Mouse (Mus musculus): ENCODE results near the gene Map6. TPM values are rescaled to one million over a fixed set of nuclear protein-coding genes. Genes with fewer than 3 reads are reported as not detected.
A peak's percentile ranks its signal among the peaks of the same experiment; 100 is the strongest.

Gene Map6
- polyA plus RNA-seq, 1 experiment from 2014 or later: 2.3 TPM

DNA sequence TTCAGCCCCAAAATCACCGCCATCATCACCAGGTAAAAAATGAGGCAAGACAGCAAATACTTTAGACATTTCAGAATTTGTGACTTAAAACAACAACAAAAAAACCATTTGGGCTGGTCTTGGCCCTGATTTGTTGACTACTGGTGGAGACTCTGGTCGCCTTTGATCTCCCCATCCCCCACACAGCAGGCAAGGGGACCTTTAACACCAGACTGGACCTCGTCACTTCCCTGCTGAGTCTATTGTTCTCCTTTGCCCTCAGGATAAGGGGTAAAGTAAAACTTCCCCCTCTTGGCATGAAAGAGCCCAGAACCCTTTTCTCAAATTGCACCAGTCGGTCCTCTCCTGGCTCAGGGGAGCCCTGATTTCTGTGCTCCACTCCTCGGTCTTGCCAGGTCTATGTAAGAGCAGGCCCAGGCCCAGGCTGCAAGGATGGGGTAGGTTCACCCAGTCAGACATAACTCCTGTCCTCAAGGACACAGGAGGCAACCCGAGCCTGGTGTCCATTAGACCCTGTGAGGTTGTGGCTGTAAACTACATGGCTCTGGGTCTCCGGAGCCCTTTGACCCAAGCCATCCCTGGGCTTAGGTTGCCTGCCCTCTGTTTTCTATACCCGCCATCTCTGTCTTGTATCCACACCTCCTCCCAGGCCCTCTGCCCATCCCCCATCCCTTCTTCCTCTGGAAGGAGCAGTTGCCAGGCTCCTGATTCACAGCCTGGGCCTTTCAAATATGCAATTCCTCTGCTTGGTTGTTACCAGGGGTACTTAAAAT is 30.2 kb upstream of the Map6 start:
- Histone ChIP-seq H3K27me3 (ENCODE audit: insufficient read depth, poor library complexity, severe bottlenecking) (peaks cover 18% of the 10 kb centered on the region; the same call in 1 of the 2 replicates), H3K4me1 (peaks cover 21% of the 10 kb centered on the region), H3K9me3 (no peaks in the 10 kb centered on the region), H3K4me3 (0 out of 2 replicates have a peak overlapping the region, but pooled peaks have one; percentile 55), H3K36me3 (no peaks in the 10 kb centered on the region), H3K27ac (peak overlapping the region; percentile 79)
- no peak for DNase-seq (ENCODE audit: low spot score)
- 25% methylated on average over 8 of the region's 8 CpGs for WGBS

GRCm38 (mm10) chr7:99238417-99238816 is 28.8 kb upstream of the Map6 start, which contains the start of gene Mogat2:
Gene Mogat2, minus strand, starts transcription at chr7:99238619.
- Histone ChIP-seq H3K4me3 (peak within 1 kb of the TSS; percentile 55), H3K27me3 (ENCODE audit: insufficient read depth, poor library complexity, severe bottlenecking) (peaks cover 18% of the 10 kb centered on the region; the same call in 1 of the 2 replicates), H3K9me3 (no peaks in the 10 kb centered on the region), H3K27ac (peak within 1 kb of the TSS; percentile 79), H3K4me1 (peaks cover 21% of the 10 kb centered on the region), H3K36me3 (no peaks in the 10 kb centered on the region)
- 2% methylated on average over 13 of the region's 13 CpGs for WGBS
- DNase-seq (ENCODE audit: low spot score): no peak

DNA sequence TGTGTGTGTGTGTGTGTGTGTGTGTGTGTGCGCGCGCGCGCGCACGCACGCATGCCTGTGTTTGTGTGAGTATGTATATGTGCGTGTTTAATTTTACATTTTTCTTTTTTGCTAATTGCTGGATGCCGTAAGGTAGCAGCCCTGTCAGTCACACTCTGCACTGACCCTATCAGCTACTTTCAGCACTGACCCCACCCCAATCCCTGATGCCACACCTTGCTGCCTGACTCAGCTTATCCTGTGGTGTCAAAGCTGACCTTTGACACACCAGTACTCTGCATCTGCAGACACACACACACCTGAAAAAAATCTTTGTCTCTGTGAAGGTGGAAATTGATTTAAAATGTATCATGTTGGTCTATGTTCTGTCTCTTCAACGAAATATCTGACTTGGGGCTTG is 25.1 kb upstream of the Map6 start:
- H3K4me3 ChIP-seq: no peak overlapping the region
- 94% methylated on average over 11 of the region's 11 CpGs for WGBS
- H3K27me3 ChIP-seq (ENCODE audit: insufficient read depth, poor library complexity, severe bottlenecking): peaks cover 18% of the 10 kb centered on the region; the same call in 1 of the 2 replicates

GRCm38 (mm10) chr7:99248157-99248742 is 19.0 kb upstream of the Map6 start:
- Histone ChIP-seq H3K27me3 (ENCODE audit: insufficient read depth, poor library complexity, severe bottlenecking) (peaks cover 40% of the 10 kb centered on the region), H3K27ac (no peak overlapping the region), H3K4me3 (no peak overlapping the region), H3K36me3 (no peaks in the 10 kb centered on the region), H3K4me1 (0 out of 2 replicates have a peak, but pooled peaks cover 8% of the 10 kb centered on the region), H3K9me3 (no peaks in the 10 kb centered on the region)
- no peak for DNase-seq (ENCODE audit: low spot score)
- WGBS: 38% methylated on average over 5 of the region's 5 CpGs

More for the DNA sequence above, 25.1 kb upstream of the Map6 start:
- no peaks in the 10 kb centered on the region for H3K9me3 ChIP-seq
- no peaks in the 10 kb centered on the region for H3K36me3 ChIP-seq
- H3K4me1 ChIP-seq: peaks cover 17% of the 10 kb centered on the region
- no peak overlapping the region for H3K27ac ChIP-seq
- no peak for DNase-seq (ENCODE audit: low spot score)

- Histone ChIP-seq H3K4me3 (peak overlapping the region; percentile 60), H3K9me3 (no peaks in the 10 kb centered on the region), H3K27ac (peak overlapping the region; percentile 63), H3K27me3 (ENCODE audit: insufficient read depth, poor library complexity, severe bottlenecking) (peaks cover 40% of the 10 kb centered on the region), H3K36me3 (no peaks in the 10 kb centered on the region), H3K4me1 (0 out of 2 replicates have a peak, but pooled peaks cover 8% of the 10 kb centered on the region)
- 1% methylated on average over 44 of the region's 44 CpGs for WGBS
- DNase-seq (ENCODE audit: low spot score): no peak
Measured at GRCm38 (mm10) chr7:99248906-99249581, 18.2 kb upstream of the Map6 start.

GRCm38 (mm10) chr7:99249582-99249911 is 17.7 kb upstream of the Map6 start:
- Histone ChIP-seq H3K36me3 (no peaks in the 10 kb centered on the region), H3K27me3 (ENCODE audit: insufficient read depth, poor library complexity, severe bottlenecking) (peaks cover 40% of the 10 kb centered on the region), H3K9me3 (no peaks in the 10 kb centered on the region), H3K4me1 (0 out of 2 replicates have a peak, but pooled peaks cover 9% of the 10 kb centered on the region), H3K27ac (no peak overlapping the region), H3K4me3 (peak overlapping the region; percentile 60)
- no peak for DNase-seq (ENCODE audit: low spot score)
- 1% methylated on average over 10 of the region's 10 CpGs for WGBS

DNA sequence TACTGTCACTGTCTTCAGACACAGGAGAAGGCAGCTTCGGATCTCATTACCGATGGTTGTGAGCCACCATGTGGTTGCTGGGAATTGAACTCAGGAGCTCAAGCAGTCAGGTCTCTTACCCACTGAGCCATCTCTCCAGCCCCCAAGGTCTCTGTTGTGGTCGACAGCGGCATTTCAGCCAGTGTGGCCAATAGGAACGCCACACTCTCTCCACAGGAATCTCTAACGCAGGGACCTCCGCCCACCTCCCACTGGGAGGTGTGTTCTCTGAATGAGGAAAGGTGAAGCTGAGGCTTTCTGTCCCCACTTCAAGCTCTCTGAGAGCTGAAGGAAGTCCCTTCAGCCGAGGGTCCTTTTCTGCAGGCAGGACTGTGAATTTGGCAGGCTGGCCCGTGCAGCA is 16.9 kb upstream of the Map6 start:
- Histone ChIP-seq H3K4me3 (no peak overlapping the region), H3K9me3 (no peaks in the 10 kb centered on the region), H3K4me1 (peaks cover 17% of the 10 kb centered on the region), H3K27me3 (ENCODE audit: insufficient read depth, poor library complexity, severe bottlenecking) (peaks cover 40% of the 10 kb centered on the region), H3K36me3 (no peaks in the 10 kb centered on the region), H3K27ac (no peak overlapping the region)
- WGBS: 18% methylated on average over 9 of the region's 9 CpGs
- no peak for DNase-seq (ENCODE audit: low spot score)

GRCm38 (mm10) chr7:99255006-99255405 is 12.2 kb upstream of the Map6 start:
- no peak overlapping the region for H3K4me3 ChIP-seq
- DNase-seq (ENCODE audit: low spot score): no peak
- no peaks in the 10 kb centered on the region for H3K36me3 ChIP-seq
- H3K27ac ChIP-seq: no peak overlapping the region
- peaks cover 22% of the 10 kb centered on the region; the same call in 1 of the 2 replicates for H3K27me3 ChIP-seq (ENCODE audit: insufficient read depth, poor library complexity, severe bottlenecking)
- H3K4me1 ChIP-seq: peaks cover 14% of the 10 kb centered on the region
- no peaks in the 10 kb centered on the region for H3K9me3 ChIP-seq
- WGBS: 50% methylated on average over 7 of the region's 7 CpGs

DNA sequence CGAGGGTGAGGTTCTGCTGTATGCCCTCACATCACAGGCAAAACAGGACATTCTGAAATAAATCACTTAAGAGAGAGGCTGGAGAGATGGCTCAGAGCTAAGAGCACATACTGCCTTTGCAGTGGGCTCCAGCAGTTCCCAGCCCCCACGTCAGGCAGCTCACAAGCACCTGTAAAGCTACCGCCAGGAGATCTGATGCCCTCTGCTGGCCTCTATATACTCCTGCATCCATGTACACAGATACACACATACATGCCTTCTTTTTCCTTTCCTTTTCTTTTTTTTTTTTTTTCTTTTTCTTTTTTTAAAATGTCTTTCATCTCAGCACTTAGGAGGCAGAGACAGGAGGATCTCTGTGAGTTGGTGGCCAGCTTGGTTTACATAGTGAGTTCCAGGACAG is 5.3 kb upstream of the Map6 start:
- H3K9me3 ChIP-seq: no peaks in the 10 kb centered on the region
- no peak for DNase-seq (ENCODE audit: low spot score)
- H3K36me3 ChIP-seq: no peaks in the 10 kb centered on the region
- WGBS: 63% methylated on average over 3 of the region's 3 CpGs
- H3K4me3 ChIP-seq: no peak overlapping the region
- no peaks in the 10 kb centered on the region for H3K4me1 ChIP-seq
- H3K27ac ChIP-seq: no peak overlapping the region
- peaks cover 27% of the 10 kb centered on the region for H3K27me3 ChIP-seq (ENCODE audit: insufficient read depth, poor library complexity, severe bottlenecking)

DNA sequence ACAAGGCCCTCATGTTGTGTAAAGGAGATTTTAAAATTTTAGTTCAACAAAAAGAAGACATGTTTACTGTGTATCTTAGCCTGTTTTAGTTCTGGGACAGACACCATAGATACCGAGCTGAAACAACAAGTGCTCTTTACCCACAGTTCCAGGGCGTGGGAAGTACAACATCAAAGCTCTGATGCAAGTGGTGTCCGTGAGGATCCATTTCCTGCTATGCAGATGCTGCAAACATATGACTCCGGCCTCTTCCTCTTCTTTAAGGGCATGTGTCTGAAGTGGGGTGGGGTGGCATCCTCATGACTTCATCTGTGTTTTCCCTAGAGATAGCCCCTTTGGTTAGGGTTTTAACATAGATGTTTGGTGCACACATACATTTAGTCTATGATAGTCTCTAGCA is 3.7 kb upstream of the Map6 start:
- peaks cover 43% of the 10 kb centered on the region for H3K27me3 ChIP-seq (ENCODE audit: insufficient read depth, poor library complexity, severe bottlenecking)
- WGBS: 56% methylated on average over 4 of the region's 4 CpGs
- H3K4me1 ChIP-seq: peaks cover 16% of the 10 kb centered on the region
- H3K36me3 ChIP-seq: no peaks in the 10 kb centered on the region
- no peak overlapping the region for H3K27ac ChIP-seq
- no peak overlapping the region for H3K4me3 ChIP-seq
- no peak for DNase-seq (ENCODE audit: low spot score)
- H3K9me3 ChIP-seq: no peaks in the 10 kb centered on the region

DNA sequence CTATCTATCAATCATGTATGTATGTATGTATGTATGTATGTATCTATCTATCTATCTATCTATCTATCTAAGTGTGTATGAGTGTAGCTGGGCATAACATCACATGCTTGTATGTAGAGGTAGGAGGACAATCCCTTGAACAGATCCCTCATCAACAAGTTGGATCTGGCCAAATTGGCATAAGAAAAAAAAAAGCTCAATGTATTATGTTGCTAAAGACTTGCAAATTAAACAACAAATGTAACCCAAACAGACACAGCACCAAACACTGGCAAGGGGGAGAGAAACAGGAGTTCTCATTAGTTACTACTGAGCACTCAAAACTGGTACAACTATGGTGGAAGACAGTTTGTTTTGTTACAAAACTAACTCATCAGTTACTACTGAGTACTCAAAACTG is 2.6 kb upstream of the Map6 start:
- DNase-seq (ENCODE audit: low spot score): no peak
- H3K36me3 ChIP-seq: no peaks in the 10 kb centered on the region
- H3K4me3 ChIP-seq: no peak overlapping the region
- H3K27ac ChIP-seq: no peak overlapping the region
- peaks cover 26% of the 10 kb centered on the region for H3K4me1 ChIP-seq
- peaks cover 54% of the 10 kb centered on the region for H3K27me3 ChIP-seq (ENCODE audit: insufficient read depth, poor library complexity, severe bottlenecking)
- H3K9me3 ChIP-seq: no peaks in the 10 kb centered on the region

DNA sequence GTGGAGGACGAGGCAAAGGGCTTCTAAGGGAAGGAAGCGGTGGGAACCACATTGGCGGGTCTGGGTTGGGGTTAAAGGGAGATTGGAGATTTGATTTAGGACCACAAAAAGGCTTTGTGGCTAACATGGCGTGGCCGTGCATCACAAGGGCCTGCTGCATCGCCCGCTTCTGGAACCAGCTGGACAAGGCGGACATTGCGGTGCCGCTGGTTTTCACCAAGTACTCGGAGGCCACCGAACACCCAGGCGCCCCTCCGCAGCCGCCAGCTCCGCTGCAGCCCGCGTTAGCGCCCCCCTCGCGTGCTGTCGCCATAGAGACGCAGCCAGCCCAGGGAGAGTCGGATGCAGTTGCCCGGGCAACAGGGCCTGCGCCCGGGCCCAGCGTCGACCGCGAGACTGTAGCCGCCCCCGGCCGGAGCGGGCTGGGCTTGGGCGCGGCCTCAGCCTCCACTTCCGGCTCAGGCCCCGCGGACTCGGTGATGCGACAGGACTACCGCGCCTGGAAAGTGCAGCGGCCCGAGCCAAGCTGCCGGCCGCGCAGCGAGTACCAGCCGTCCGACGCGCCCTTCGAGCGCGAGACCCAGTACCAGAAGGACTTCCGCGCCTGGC is 754 bp downstream of the Map6 start:
- Histone ChIP-seq H3K4me3 (peak overlapping the region; percentile 63), H3K9me3 (no peaks in the 10 kb centered on the region), H3K4me1 (peaks cover 38% of the 10 kb centered on the region), H3K27me3 (ENCODE audit: insufficient read depth, poor library complexity, severe bottlenecking) (peaks cover 66% of the 10 kb centered on the region), H3K27ac (peak overlapping the region; percentile 59), H3K36me3 (no peaks in the 10 kb centered on the region)
- WGBS: under 1% methylated on average over 58 of the region's 59 CpGs
- DNase-seq (ENCODE audit: low spot score): no peak

DNA sequence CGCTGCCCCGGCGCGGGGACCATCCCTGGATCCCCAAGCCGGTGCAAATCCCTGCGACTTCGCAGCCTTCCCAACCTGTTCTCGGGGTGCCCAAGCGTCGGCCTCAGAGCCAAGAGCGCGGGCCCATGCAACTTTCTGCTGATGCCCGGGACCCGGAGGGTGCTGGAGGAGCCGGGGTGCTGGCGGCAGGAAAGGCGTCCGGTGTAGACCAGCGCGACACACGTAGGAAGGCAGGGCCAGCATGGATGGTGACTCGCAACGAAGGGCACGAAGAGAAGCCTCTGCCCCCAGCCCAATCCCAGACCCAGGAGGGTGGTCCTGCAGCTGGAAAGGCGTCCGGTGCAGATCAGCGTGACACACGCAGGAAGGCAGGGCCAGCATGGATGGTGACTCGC is 1.3 kb downstream of the Map6 start:
- Histone ChIP-seq H3K4me1 (peaks cover 38% of the 10 kb centered on the region), H3K36me3 (no peaks in the 10 kb centered on the region), H3K4me3 (peak overlapping the region; percentile 63), H3K9me3 (no peaks in the 10 kb centered on the region), H3K27me3 (ENCODE audit: insufficient read depth, poor library complexity, severe bottlenecking) (peaks cover 66% of the 10 kb centered on the region), H3K27ac (peak overlapping the region; percentile 59)
- DNase-seq (ENCODE audit: low spot score): no peak
- under 1% methylated on average over 29 of the region's 29 CpGs for WGBS
